Mouse (Mus musculus) liver, embryonic 11.5 days (tissue): ENCODE results near the gene Zfp704. TPM values are rescaled to one million over a fixed set of nuclear protein-coding genes. Genes with fewer than 3 reads are reported as not detected.

ENCODE experiments used
- ATAC-seq: fragments of 200-750 bp; cut with Nextera tagmentation; replicated peaks from 2 replicates; pipeline ENCODE4 v1.8.0; 2017; ENCODE audit warnings: moderate number of reproducible peaks, mild to moderate bottlenecking, moderate TSS enrichment, moderate library complexity; ENCODE audit not compliant: low FRiP score
- DNase-seq: peaks from one replicate; pipeline ENCODE4 v3.0.0-alpha.2; 2017; ENCODE audit warnings: low spot score
- H3K27ac ChIP-seq: fragments of 300-500 bp; sonication (generic); 2 replicates; pipeline ENCODE4 v1.5.1; 2014; ENCODE audit warnings: mild to moderate bottlenecking, low read depth, low read length, control low read depth
- H3K27me3 ChIP-seq: fragments of 300-500 bp; sonication (generic); replicated peaks from 2 replicates; pipeline ENCODE4 v1.6.1; 2014; ENCODE audit warnings: low read length, mixed read lengths; ENCODE audit not compliant: control insufficient read depth, insufficient read depth
- H3K36me3 ChIP-seq: fragments of 300-500 bp; sonication (generic); 2 replicates; pipeline ENCODE4 v1.6.1; 2014; ENCODE audit warnings: mild to moderate bottlenecking, low read length, moderate library complexity, mixed read lengths; ENCODE audit not compliant: control insufficient read depth, insufficient read depth
- H3K4me1 ChIP-seq: fragments of 300-500 bp; sonication (generic); replicated peaks from 2 replicates; pipeline ENCODE4 v1.6.1; 2014; ENCODE audit warnings: low read length, mixed read lengths; ENCODE audit not compliant: control insufficient read depth, insufficient read depth
- H3K4me2 ChIP-seq: fragments of 300-500 bp; sonication (generic); 2 replicates; pipeline ENCODE4 v1.6.1; 2014; ENCODE audit warnings: mild to moderate bottlenecking, control low read depth, moderate library complexity
- H3K4me3 ChIP-seq: fragments of 300-500 bp; sonication (generic); 2 replicates; pipeline ENCODE4 v1.5.1; 2014; ENCODE audit warnings: low read depth, low read length, control low read depth
- H3K9ac ChIP-seq: fragments of 300-500 bp; sonication (generic); 2 replicates; pipeline ENCODE4 v1.6.1; 2014; ENCODE audit warnings: low read depth, low read length, control low read depth
- H3K9me3 ChIP-seq: fragments of 300-500 bp; sonication (generic); 2 replicates; pipeline ENCODE4 v1.6.1; 2016; ENCODE audit warnings: low read length, inconsistent platforms, mixed read lengths; ENCODE audit not compliant: control insufficient read depth
- WGBS: fragments of 180-500 bp; shearing (Covaris S2); extraction: QIAGEN DNeasy Blood & Tissue Kit; methylation state at CpG from one replicate; pipeline ENCODE4 v1.1.7; 2014; 5-methylcytosine and 5-hydroxymethylcytosine counted together
- polyA plus RNA-seq: library from polyadenylated mRNA; unstranded; fragments of >200 nt; fragmentation: Nextera tagmentation; extraction: Ambion mirVana; gene quantifications from 2 replicates; pipeline ENCODE4 v1.2.1, GENCODE M21; 2014

Gene Zfp704
- polyA plus RNA-seq, 1 experiment from 2014 or later = 4.7 TPM

DNA sequence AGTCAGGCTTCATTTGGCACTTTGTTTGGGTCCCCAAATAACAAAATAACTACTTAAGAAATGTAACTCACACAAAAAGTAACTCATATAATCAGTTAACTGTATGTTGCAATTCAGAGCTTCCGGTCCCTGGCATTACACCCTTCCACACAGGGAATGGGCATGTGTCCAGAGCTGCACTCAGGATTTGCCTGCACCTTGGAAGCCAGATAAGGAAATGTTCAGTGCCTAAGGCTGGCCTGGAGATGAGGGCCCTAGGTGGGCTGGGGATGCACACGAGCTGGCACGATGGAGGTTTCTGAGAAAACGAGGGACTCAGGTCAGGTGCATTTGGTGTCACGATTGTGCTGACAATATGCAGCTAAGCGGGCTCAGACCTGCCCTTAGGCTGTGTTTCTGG, 173.6 kb downstream of the Zfp704 start:
- 89% methylated on average over 6 of the region's 6 CpGs for WGBS
- H3K27ac ChIP-seq = no peak overlapping the region
- ATAC-seq = no peak

DNA sequence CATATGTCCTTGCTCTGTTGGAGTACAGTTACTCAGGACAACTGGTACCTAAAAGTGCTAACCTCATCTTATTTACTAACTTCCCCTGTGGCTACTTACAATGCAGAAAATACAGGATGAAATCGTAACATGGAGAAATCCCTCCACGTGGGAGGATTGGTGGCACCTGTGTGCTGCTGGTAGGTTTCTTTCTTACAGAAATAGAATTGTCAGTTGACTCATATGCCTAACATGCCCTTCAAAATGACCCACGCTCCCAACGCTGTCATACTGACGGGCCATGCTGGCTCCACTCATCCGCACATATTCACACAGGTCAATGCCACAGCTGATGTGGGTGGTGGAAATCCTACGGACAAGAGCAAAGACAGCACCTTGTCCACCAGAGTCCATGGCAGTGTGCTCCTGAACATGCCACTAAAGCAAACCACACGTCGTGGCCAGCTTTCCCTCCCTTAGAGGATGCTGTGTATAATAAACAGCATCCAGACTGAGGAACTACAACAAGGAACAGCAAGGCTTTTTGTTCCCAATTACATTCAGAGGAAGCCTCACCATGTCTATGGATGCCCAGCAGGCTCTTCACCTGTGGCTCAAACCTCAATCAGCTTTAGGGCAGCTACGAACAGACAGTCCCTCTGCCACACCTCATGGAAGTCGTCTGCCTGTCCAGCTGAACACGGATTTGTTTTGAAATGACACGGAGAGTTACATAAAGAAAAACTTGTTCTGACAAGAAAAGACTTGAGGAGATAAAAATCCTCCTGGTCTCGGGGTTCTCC, 175.3 kb downstream of the Zfp704 start:
- Histone ChIP-seq H3K4me3 (no peak overlapping the region), H3K27ac (no peak overlapping the region), H3K9me3 (no peaks in the 10 kb centered on the region), H3K4me1 (no peaks in the 10 kb centered on the region), H3K9ac (no peak overlapping the region), H3K27me3 (no peaks in the 10 kb centered on the region), H3K36me3 (peaks cover 3% of the 10 kb centered on the region; the same call in 1 of the 2 replicates), H3K4me2 (no peak overlapping the region)
- DNase-seq (no peak), ATAC-seq (no peak)
- WGBS = 89% methylated on average over 14 of the region's 14 CpGs

More for the DNA sequence above, 173.6 kb downstream of the Zfp704 start:
- no peak overlapping the region for H3K4me2 ChIP-seq
- H3K9me3 ChIP-seq = no peaks in the 10 kb centered on the region
- peaks cover 3% of the 10 kb centered on the region; the same call in 1 of the 2 replicates for H3K36me3 ChIP-seq
- no peaks in the 10 kb centered on the region for H3K27me3 ChIP-seq
- DNase-seq = no peak
- H3K4me1 ChIP-seq = no peaks in the 10 kb centered on the region
- no peak overlapping the region for H3K9ac ChIP-seq
- no peak overlapping the region for H3K4me3 ChIP-seq

DNA sequence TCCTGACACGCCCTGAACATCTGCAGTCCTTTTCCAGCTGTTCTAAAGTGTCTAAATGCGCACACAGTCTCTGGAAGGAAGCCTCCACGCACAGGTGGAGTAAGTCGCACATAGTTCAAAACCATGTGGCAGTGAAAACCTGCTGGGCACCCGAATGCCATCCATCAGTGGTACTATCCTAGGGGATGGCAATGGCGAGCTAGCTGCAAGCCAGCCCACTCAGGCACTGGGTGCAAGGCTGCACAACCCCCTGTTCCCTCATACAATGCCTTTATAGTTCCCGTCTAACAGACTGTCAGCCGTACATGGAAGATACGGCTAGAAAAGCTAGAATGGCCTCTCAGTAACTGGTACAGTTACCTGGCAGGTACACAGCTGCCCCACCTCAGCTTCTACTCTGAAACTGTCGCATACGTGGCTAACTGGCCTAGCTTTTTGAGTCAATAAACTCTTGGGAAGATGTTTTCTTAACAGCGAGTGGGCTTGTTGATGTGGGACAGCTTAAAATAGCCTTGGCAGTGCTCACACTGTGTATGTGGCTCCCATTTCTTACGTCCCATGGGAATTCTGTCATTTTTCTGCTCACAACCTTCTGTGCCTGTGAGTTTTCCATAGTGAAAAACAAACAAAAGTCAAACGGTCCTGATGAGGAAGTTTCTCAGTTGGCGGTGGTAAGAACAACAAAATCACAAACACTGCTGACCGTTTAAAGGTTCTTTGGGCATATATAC, 176.9 kb downstream of the Zfp704 start:
- Histone ChIP-seq H3K27ac (no peak overlapping the region), H3K4me2 (no peak overlapping the region), H3K9me3 (no peaks in the 10 kb centered on the region), H3K27me3 (no peaks in the 10 kb centered on the region), H3K36me3 (no peaks in the 10 kb centered on the region; the same call in 1 of the 2 replicates), H3K4me3 (no peak overlapping the region), H3K4me1 (no peaks in the 10 kb centered on the region), H3K9ac (no peak overlapping the region)
- 88% methylated on average over 16 of the region's 16 CpGs for WGBS
- ATAC-seq (no peak), DNase-seq (no peak)

DNA sequence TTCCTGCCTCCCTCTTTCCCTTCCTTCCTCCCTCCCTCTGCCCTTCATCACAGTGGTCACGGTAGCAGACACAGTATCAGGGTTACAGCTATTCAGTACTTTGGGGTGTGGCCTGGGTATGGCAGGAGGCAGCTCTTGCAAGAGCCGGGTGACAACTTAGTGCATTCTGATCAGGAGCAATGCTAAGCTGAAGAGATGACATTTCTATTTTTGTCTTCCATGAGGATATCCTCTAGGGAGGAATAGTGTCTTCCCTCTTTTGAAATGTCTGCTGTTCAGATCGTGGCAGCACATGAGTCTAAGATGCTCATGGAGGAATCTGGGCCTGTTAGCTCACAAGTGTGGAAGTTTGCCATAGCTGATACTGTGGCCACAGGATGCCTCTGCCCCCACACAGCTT, 177.7 kb downstream of the Zfp704 start:
- WGBS = 57% methylated on average over 3 of the region's 3 CpGs
- Histone ChIP-seq H3K4me1 (no peaks in the 10 kb centered on the region), H3K9ac (no peak overlapping the region), H3K27me3 (no peaks in the 10 kb centered on the region), H3K9me3 (no peaks in the 10 kb centered on the region), H3K27ac (no peak overlapping the region), H3K4me2 (no peak overlapping the region), H3K4me3 (no peak overlapping the region), H3K36me3 (no peaks in the 10 kb centered on the region)
- ATAC-seq (no peak), DNase-seq (no peak)

DNA sequence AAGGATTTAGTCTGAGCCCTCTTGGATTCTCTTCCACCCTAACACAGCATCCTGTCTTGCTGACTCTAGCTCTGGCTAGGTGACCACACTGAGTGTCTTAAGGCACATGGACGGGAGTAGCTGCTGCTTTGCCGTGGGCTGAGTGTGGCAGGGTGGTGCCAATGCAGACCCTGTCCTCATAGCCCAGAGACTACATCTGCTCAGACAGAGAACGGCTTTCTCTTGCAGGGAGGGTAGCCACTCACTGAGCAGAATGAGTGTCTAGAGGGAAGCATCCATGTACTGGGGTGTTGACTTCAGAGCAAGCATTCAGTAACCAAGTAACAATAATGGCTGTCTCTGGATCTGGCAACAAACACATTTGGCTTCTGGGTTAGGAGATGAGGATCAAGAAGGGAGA, 179.9 kb downstream of the Zfp704 start:
- no peak for ATAC-seq

DNA sequence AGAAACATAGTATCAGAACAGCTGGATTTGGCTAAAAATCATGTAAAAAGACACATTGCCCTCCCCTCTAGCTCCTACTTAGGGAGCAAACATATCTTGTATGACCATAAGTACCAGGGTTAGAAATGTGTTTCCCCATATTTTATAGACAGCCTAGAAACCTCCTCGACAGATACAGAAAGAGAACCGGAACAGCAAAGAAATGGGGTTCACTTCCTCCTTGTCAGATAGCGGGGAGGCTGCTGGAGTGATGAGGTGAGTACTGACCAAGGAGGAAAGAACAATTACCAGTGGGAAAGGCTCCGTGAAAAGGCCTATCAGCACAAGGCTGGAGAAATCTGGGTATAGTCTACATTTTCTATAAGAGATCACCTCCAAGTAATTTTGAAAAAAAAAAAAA, 182.1 kb downstream of the Zfp704 start:
- Histone ChIP-seq H3K4me2 (no peak overlapping the region), H3K4me3 (no peak overlapping the region), H3K36me3 (no peaks in the 10 kb centered on the region), H3K27ac (no peak overlapping the region), H3K27me3 (no peaks in the 10 kb centered on the region), H3K9me3 (no peaks in the 10 kb centered on the region), H3K4me1 (no peaks in the 10 kb centered on the region), H3K9ac (no peak overlapping the region)
- 80% methylated on average over 4 of the region's 4 CpGs for WGBS
- ATAC-seq = no peak
- DNase-seq = no peak

More for the DNA sequence above, 179.9 kb downstream of the Zfp704 start:
- H3K36me3 ChIP-seq = no peaks in the 10 kb centered on the region
- no peaks in the 10 kb centered on the region for H3K27me3 ChIP-seq
- H3K9ac ChIP-seq = no peak overlapping the region
- H3K9me3 ChIP-seq = no peaks in the 10 kb centered on the region
- no peak overlapping the region for H3K4me3 ChIP-seq
- DNase-seq = no peak
- 79% methylated on average over 3 of the region's 3 CpGs for WGBS
- H3K4me1 ChIP-seq = no peaks in the 10 kb centered on the region
- no peak overlapping the region for H3K4me2 ChIP-seq
- no peak overlapping the region for H3K27ac ChIP-seq

DNA sequence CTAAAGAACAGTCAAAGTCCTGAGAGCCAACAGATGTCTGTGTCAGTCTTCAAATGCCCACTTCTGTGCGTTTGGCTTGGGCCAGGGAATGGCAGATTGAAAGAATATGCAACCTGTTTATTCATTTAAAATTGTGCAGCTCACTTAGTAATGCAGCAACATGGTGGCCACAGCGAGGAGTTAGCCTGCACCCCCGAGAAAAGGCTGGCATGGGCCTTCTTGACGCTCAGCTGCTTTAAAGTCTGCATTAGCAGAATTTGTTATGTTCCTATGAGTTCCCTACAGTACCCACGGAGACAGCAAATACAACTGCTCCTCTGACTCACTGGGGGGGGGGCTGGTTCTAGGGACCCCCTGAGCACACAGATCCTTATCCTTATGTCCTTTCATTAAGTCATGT, 184.2 kb downstream of the Zfp704 start:
- ATAC-seq = no peak
- no peak overlapping the region for H3K9ac ChIP-seq
- 88% methylated on average over 5 of the region's 5 CpGs for WGBS
- no peaks in the 10 kb centered on the region for H3K9me3 ChIP-seq
- no peak overlapping the region for H3K4me2 ChIP-seq
- H3K36me3 ChIP-seq = no peaks in the 10 kb centered on the region
- no peak overlapping the region for H3K27ac ChIP-seq
- no peak for DNase-seq
- no peak overlapping the region for H3K4me3 ChIP-seq
- no peaks in the 10 kb centered on the region for H3K27me3 ChIP-seq
- no peaks in the 10 kb centered on the region for H3K4me1 ChIP-seq

DNA sequence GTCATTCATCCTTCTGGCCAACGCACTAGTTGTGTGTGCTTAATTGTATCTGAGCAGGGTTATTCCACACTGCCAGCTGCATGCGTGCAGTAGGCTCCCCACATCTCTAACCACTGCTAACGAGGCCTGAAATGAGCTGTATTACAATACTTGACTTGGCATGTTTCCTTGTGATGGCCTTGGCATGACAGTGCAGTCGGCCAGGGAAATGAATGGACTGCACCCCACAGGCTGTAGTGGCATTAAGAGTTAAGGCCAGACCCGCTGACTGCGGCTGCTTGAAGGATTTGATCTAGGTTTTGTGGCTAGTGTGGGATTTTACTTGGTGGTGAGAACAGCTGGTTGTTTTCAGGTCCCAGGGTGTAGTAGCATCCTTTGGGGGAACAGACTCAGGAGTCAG, 185.2 kb downstream of the Zfp704 start:
- Histone ChIP-seq H3K9ac (no peak overlapping the region), H3K27me3 (no peaks in the 10 kb centered on the region), H3K4me3 (no peak overlapping the region), H3K36me3 (no peaks in the 10 kb centered on the region), H3K4me1 (no peaks in the 10 kb centered on the region), H3K4me2 (no peak overlapping the region), H3K27ac (no peak overlapping the region), H3K9me3 (no peaks in the 10 kb centered on the region)
- WGBS = 86% methylated on average over 6 of the region's 6 CpGs
- no peak for ATAC-seq
- DNase-seq = no peak

DNA sequence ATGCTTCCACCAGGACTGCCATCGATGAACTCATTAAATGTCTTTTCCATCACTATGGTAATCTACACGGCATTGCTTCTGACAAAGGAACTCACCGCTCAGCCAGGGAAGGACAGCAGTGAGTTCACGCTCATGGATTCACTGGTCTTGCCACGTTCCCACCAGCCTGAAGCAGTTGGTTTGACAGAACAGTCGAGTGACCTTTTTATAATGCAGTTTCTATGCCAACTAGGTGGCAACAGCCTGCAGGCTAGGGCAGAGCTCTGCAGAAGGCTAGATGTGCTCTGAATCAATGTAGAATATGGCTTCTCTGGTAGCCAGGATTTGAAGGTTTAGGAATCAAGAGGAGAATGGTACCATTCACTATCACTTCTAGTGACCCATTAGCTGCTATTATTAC, 186.2 kb downstream of the Zfp704 start:
- WGBS = 88% methylated on average over 6 of the region's 6 CpGs
- DNase-seq (no peak), ATAC-seq (no peak)
- H3K4me1 ChIP-seq = no peaks in the 10 kb centered on the region
- H3K36me3 ChIP-seq = no peaks in the 10 kb centered on the region
- no peak overlapping the region for H3K4me3 ChIP-seq
- no peak overlapping the region for H3K4me2 ChIP-seq
- H3K9ac ChIP-seq = no peak overlapping the region
- no peaks in the 10 kb centered on the region for H3K27me3 ChIP-seq
- no peaks in the 10 kb centered on the region for H3K9me3 ChIP-seq
- no peak overlapping the region for H3K27ac ChIP-seq
